Mouse (Mus musculus) A20 (cell line): Measurements from ENCODE around the gene Utf1.

ENCODE experiments used
- DNase-seq: peaks from one replicate; pipeline ENCODE4 v3.0.0-alpha.2; 2011; ENCODE audit warnings: low read depth, low spot score

Gene Utf1

GRCm38 (mm10) chr7:139937810-139938209 is 5.8 kb upstream of the Utf1 start:
- DNase-seq = no peak

- peak; percentile 13 for DNase-seq
Observed at GRCm38 (mm10) chr7:139940476-139941209, 2.9 kb upstream of the Utf1 start.

GRCm38 (mm10) chr7:139944291-139945240 is 977 bp downstream of the Utf1 start:
- DNase-seq = no peak

- no peak for DNase-seq
Observed at GRCm38 (mm10) chr7:139945516-139945915, 1.9 kb downstream of the Utf1 start.

- DNase-seq = no peak
Observed at GRCm38 (mm10) chr7:139946032-139946431, 2.4 kb downstream of the Utf1 start.

GRCm38 (mm10) chr7:139949893-139950282 is 6.3 kb downstream of the Utf1 start:
- peak; percentile 82 for DNase-seq

GRCm38 (mm10) chr7:139950283-139950971 is 6.8 kb downstream of the Utf1 start:
- DNase-seq = peak; percentile 86

GRCm38 (mm10) chr7:139951079-139951478 is 7.5 kb downstream of the Utf1 start:
- peak; percentile 50 for DNase-seq

- DNase-seq = no peak
Observed at GRCm38 (mm10) chr7:139951991-139952633, 8.5 kb downstream of the Utf1 start.

- no peak for DNase-seq
Observed at GRCm38 (mm10) chr7:139955505-139955904, 11.9 kb downstream of the Utf1 start.

- DNase-seq = no peak
Observed at GRCm38 (mm10) chr7:139956658-139957057, 13.1 kb downstream of the Utf1 start.

- no peak for DNase-seq
Observed at GRCm38 (mm10) chr7:139957437-139957836, 13.8 kb downstream of the Utf1 start.

- no peak for DNase-seq
Observed at GRCm38 (mm10) chr7:139957958-139958357, 14.4 kb downstream of the Utf1 start.

GRCm38 (mm10) chr7:139961141-139961540 is 17.6 kb downstream of the Utf1 start:
- no peak for DNase-seq

- no peak for DNase-seq
Observed at GRCm38 (mm10) chr7:139963814-139964213, 20.2 kb downstream of the Utf1 start.

- DNase-seq = no peak
Observed at GRCm38 (mm10) chr7:139967175-139967574, 23.6 kb downstream of the Utf1 start.

- DNase-seq = peak; percentile 87
Observed at GRCm38 (mm10) chr7:139968428-139968827, 24.8 kb downstream of the Utf1 start.

GRCm38 (mm10) chr7:139969348-139970130 is 25.9 kb downstream of the Utf1 start:
- peak; percentile 85 for DNase-seq

GRCm38 (mm10) chr7:139970216-139970919 is 26.8 kb downstream of the Utf1 start:
- DNase-seq = peak; percentile 22

GRCm38 (mm10) chr7:139970979-139971378 is 27.4 kb downstream of the Utf1 start:
- no peak for DNase-seq
